Mouse (Mus musculus): Measurements from ENCODE around the gene Scamp1.

Gene Scamp1

DNA sequence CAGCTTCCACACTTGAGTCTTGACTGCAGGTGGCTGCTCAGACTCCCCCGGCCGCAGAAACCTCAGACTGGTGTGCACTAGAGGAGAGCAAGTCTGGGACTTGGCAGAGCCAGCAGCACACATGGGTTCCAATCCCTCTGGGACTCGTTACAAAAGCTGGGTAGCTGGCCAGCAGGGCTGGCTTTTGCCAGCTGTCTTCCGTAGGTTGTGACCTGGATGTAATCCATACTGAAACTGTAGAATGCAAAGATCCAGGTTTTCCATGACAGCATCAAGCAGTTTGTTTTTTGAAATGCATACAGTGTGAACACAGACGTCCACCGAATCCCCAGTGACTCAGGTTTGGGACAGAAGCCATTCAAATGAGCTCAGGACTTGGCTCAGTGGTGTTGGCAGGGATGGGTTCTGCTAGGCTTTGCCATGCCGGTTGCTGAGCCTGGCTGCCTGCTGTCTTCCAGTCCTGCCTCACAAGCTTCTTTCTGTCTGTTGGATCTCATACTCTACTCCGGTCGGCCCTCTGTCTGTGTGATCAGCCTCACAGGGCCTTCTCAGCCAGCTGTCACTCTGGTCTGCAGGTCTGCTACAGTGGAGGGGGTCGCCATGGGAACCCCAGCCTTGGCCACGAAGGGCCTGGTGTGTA is 107.1 kb downstream of the Scamp1 start:
- DNase-seq (ENCODE audit: low spot score in 2 of 2) = no peak

DNA sequence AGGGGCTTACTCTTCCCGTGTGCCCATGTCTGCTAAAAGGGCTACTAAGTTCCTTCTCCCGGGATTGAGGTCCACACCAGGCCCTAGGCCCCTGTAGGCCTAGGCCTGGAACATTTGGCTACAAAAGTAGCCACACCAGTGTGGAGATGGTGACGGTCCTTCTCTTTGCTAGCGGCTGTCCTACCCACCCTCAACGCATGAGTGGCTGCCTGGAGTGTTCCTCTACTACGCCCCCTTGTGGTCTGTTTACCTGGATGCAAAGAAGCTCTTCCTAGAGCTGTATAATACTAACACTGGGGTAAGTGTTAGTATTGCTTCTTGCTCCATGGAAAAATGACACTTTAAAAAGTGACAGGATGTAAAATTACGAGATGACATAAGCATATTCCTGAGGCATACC is 108.5 kb downstream of the Scamp1 start:
- DNase-seq (ENCODE audit: low spot score in 2 of 2) = peak in 1 of 2 experiments; percentile 26

- DNase-seq (ENCODE audit: low spot score in 2 of 2) = no peak
Measured at GRCm38 (mm10) chr13:94175379-94176050, 110.1 kb downstream of the Scamp1 start.

DNA sequence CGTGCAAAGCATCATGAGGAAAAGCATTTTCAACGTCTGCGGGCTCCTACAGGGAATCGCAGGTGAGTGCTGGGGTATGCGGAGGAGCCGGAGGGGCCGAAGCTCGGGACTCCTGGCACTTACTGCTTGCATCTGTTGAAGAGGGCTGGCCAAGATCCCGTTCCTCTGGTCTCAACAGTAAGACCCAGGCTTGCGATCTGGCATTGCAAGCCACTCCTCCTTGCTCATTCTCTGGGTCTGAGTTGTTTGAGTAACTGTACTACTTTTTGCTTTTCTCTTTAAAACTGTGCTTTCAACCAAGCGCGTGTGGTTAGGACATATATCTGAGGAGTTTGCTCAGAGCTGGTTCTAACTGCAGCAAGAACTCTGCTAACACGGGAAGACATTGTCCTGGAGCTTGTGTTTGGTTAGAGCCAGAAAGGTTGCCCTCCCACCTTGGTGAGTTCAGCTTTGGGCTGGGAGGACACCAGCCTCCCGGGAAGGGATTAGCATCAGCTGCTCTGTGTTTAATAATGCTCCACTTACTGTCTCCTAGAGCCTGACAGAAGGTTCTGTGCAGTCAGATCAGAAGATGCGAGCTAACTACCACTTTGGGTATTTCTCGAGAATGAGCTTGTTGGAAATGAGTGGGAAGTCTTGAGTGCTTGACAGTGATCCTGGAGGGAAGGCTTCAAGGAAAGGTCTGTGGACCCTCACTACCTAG is 110.9 kb downstream of the Scamp1 start:
- DNase-seq (ENCODE audit: low spot score in 2 of 2) = no peak

GRCm38 (mm10) chr13:94173633-94174576 is 111.8 kb downstream of the Scamp1 start:
- peak; percentile 19 to 25 for DNase-seq (ENCODE audit: low spot score in 2 of 2)

DNA sequence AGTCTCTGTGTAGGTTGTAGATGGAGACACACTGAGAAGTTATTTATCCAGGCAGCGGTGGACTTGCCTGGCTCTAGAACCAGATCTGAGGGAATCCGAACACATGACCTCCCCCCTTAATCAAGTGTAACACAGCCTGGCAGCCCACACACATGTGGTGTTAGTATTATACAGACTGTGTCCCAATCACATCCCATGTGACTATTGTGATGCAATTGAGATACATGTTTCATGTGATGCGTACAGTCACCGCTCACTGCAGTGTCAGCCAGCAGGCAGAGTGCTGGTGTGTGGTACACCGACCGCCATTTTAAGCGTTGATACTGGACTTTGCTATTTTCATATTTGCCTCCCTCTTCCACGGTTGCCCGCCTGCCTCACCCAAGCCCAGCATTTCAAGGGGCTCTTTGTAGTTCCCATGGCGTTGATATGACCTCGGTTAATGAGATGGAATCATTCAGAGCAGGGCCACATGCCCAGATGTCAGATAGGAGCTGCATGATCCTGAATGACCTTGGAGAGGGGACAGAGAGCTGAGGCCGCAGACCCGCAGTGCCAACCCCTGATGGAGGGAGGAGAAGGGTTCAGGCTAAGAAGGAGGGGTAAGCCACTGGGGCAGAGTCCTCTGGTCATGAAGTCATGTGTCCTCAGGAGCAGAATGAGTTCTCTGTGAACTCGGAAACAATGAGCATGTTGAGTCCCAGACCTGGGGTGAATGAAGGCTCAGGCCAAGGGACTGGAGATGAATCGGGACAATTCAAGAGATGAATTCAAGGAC is 112.9 kb downstream of the Scamp1 start:
- DNase-seq (ENCODE audit: low spot score in 2 of 2) = no peak

- DNase-seq (ENCODE audit: low spot score in 2 of 2) = no peak
Measured at GRCm38 (mm10) chr13:94171612-94172011, 114.0 kb downstream of the Scamp1 start.

DNA sequence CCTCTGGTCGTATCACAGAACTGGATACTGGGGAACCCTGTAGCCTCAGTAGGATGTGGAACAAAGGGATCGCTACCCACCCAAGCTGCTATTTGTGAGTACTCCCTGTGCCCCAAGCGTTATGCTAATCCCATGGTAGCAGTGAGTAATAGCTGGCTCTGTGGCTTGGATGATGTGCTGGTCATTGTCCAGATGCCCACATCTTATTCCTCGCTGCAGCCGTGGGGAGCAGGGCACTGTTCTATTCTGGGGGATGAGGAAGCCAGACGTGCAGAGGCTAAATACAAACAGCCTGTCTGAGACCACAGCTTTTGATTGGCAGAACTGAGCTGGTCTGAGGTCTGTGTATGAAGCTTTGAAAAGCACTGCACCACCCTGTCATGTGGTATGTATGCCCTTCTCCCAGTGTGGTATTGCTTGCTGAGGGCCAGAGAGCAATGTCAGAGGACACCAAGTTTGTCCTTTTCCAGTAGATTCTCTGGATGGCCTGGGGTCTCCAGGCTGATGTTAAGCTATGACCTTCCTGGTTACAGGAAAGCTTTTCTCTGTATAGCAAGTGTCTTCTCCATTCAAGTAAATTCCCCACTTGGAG is 116.2 kb downstream of the Scamp1 start:
- DNase-seq (ENCODE audit: low spot score in 2 of 2) = no peak

- no peak for DNase-seq (ENCODE audit: low spot score in 2 of 2)
Measured at GRCm38 (mm10) chr13:94168319-94168718, 117.3 kb downstream of the Scamp1 start.

DNA sequence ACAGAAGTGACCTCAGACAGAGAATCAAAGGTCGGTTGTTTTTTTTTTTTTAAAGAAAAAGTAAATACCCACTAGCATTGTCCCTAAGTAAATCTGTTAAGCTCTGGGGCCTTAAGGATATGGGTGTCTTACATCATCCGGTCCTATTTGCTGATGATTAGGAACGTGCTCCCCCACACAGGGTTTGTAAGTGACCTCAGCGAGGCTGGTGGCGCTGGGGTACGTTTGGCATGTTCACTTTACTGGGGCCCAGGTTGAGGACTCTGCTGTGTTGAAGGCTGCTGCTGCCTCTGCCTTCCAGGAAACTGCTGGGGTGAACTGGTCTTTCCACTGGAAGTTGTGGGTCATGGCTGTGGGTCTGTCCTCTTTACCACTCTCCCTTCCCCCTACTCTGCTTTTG is 121.2 kb downstream of the Scamp1 start:
- no peak for DNase-seq (ENCODE audit: low spot score in 2 of 2)

GRCm38 (mm10) chr13:94159478-94160220 is 126.0 kb downstream of the Scamp1 start:
- DNase-seq (ENCODE audit: low spot score in 2 of 2) = no peak

GRCm38 (mm10) chr13:94158864-94159477 is 126.7 kb downstream of the Scamp1 start:
- DNase-seq (ENCODE audit: low spot score in 2 of 2) = no peak

GRCm38 (mm10) chr13:94155657-94156429 is 129.8 kb downstream of the Scamp1 start:
- DNase-seq (ENCODE audit: low spot score in 2 of 2) = no peak

DNA sequence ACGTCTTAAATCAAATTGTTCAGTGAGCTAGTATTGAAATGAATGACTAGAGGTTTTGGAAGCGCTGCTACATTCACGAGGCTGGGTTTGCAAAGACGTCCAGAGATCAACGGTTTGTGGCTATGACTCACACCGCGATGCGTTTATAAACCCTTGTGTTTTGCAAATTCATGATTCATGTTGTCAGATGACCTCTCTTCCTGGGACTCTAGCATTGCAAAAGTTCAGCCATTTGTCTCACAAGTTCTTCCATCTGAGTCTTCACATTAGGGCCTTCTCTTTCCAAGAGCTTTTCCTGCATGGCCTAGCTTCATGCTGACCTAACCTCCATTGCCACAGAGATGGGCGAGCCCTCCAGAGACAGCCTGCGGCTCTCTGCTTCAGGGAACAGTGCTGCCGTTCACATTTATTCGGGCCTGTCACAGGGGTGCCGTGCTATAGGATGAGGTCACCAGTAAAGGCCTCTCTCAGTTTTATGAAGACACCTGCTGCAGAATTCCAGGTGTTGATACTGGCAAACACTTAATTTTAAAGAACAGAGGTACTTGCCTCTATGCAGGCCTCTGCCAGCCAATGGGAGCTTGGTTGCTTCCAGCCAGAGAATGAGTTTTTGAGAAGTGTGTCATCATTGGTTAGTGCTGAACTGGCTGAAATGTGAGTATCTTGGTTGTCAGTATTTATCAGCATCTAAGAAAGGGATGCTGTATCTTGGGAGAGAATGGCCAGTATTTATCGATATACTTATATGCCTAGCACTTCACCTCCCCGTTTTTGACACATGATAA is 131.0 kb downstream of the Scamp1 start:
- no peak for DNase-seq (ENCODE audit: low spot score in 2 of 2)

DNA sequence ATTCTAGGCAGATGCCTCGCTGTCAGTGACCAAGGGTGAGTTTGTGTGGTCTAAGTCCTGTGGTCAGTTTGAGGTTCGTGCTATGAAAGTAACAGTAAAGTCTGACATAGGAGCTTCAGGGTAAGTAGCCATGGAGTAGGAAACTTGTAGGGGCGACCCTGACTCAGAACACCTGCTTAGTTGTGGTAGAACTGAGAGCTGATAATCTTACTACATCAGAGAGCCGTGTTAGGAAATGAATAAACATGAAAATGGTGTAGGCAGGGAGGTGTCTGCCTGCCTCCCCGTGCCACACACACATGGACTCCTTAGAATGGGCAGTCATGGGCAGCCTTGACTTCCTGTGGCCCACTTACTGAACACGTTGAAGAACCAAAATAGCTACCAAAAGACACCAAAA is 132.0 kb downstream of the Scamp1 start:
- DNase-seq (ENCODE audit: low spot score in 2 of 2) = no peak

- DNase-seq (ENCODE audit: low spot score in 2 of 2) = no peak
Measured at GRCm38 (mm10) chr13:94152836-94153235, 132.8 kb downstream of the Scamp1 start.

Measured in spleen, postnatal 36 days (tissue).